Mouse (Mus musculus): ENCODE data around the gene Gm12888. TPM values are rescaled to one million over a fixed set of nuclear protein-coding genes. Genes with fewer than 3 reads are reported as not detected.

The Gm12888 gene
- polyA plus RNA-seq (2012; rRNA removed; ENCODE audit: low replicate concordance) = not detected in 2 replicates

GRCm38 (mm10) chr4:121324817-121325216, at the start of gene Gm12888:
Gene Gm12888, minus strand, starts transcription at chr4:121324917.

Other genes with a start within 250 kb of the Gm12888 start
- gene Zmpste24, start 226.7 kb downstream of the Gm12888 start, polyA plus RNA-seq (2012; rRNA removed; ENCODE audit: low replicate concordance) = 8.0 and 9.9 TPM in 2 replicates
- not detected in 2 replicates for gene Tmco2, start 215.7 kb downstream of the Gm12888 start, polyA plus RNA-seq (2012; rRNA removed; ENCODE audit: low replicate concordance)
- 0.38 and 0.39 TPM in 2 replicates for gene Rlf, start 109.8 kb downstream of the Gm12888 start, polyA plus RNA-seq (2012; rRNA removed; ENCODE audit: low replicate concordance)
- not detected in 2 replicates for gene Gm12886, start 98.2 kb upstream of the Gm12888 start, polyA plus RNA-seq (2012; rRNA removed; ENCODE audit: low replicate concordance)

Data from duodenum, adult 2 months (tissue).